Mouse (Mus musculus) spleen, postnatal 4 days (tissue): ENCODE data around the gene Arid4b.
A peak's percentile ranks its signal among the peaks of the same experiment; 100 is the strongest.

Experiments used
- DNase-seq, 2 experiments: peaks; one replicate each; pipeline ENCODE4 v3.0.0; 2022; ENCODE audit warnings: low spot score in 2 of 2

Gene Arid4b

DNA sequence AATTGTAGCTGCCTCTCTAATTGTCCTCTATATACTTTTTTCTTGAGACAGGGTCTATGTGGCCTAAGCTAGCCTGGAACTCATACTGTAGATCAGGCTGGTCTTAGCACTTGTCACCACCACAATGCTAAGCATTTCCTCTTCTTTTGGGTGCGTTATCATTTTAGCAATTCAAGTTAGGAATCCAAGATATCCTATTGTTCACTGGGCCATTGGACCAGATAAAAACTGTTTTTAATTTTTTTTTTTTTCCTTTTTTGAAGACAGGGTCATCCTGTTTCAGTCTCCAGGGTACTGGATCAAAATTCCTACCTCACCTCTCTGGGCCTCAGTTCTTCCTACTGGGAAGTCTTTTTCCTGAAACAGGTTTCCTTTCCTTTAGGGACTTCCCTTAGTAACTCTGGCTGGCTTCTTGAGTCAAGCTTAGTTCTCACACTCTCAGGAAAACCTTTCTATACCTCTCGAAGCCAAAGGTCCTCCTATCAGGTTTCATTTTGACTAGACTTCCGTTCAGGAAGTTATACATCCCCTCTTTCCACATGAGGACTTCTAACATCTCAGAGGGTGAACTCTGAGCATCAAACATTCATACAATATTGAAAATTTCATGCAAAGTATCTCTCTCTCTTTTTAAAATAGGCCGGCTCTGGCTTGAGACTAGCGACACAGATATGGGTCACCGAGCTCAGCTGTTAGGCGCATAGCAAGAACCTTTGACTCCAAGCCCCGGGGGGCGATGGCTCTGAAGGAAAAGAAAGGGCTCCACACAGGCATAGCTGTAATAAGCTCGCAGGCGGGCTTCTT is 621 bp upstream of the Arid4b start:
- DNase-seq = no peak

DNA sequence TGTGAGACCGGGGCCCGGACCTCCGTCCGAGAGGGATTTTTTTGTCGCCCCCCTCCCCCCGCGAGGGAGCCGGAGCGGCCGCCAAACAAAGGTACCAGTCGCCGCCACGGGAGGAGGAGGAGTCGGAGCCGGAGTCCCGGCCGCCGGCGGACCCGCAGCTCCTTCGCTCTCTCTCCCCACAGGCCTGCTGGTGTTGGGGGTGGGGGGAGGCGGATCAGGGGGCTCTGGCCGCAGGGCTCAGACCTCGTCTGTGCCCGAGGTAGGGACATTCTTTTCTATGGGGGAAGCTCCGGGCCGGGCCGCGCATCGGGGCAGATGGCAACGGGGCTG is 875 bp downstream of the Arid4b start:
- DNase-seq = no peak

DNA sequence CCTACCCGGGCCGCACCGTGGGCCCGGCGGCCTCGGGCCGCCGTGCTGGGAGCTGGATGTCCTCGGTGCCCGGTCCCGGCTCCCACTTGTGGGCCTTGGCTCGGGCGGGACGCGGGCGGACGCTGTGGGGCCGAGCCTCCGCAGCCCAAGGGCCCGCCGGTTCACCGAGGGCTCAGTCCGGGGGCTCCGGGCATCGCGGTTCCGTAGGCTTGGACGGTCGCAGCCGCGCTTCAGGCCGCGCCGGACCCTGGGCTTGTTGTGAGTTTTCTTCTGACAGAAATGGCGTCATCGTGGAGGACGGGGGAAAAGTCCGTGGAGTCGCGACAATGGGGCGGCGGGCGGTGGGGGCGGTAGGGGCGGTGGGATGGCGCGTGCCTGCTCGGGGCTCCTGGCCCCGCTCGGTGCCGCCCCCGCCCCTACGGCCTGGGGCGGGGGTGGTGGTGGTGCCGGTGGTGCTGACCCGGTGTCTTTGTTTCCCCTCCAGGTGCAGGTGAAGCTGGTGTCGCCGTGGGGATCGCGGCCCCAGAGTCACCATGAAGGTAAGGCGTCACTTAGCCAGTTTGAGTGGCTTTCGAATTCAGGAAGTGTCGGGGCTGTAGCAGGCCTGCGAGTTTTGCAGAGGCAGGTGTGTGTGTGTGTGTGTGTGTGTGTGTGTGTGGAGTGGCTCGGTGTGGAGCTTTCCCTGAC is 1.5 kb downstream of the Arid4b start:
- DNase-seq = peak; percentile 60 to 83

DNA sequence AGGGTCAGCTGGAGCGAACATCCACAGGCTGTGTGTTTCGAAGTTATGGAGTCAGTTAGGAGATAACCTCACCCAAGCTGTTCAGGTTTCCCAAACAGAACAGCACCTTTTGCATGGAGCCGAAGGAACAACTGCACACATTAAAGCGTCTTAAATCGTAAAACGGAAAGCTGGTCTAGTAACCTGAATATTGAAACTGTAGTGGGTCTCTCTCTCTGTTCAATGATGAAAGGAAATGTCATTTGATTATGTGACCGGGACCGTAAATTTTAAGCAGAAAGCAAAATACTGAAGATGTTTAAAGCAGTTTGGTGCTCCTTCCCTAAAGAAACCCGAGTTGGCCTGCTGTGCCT is 2.0 kb downstream of the Arid4b start:
- no peak for DNase-seq

DNA sequence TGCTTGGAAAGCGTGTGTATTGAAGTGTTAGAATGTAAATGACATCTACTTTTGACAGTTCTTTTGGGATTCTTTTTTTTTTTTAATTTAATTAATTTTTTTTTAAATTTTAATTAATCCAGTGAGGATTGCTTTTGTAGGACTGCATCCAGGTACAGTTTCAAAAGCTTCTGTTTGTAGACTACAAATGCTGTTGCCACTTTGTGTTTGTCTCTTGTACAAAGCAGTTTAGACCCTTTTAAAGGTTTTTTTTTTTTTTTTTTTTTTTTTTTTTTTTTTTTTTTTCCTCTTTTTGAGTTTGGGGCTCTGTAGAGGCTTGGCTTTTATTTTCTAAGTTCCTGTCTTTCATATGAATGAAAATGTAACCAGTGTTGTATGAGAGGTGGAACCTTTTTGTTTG is 2.7 kb downstream of the Arid4b start:
- DNase-seq = no peak

DNA sequence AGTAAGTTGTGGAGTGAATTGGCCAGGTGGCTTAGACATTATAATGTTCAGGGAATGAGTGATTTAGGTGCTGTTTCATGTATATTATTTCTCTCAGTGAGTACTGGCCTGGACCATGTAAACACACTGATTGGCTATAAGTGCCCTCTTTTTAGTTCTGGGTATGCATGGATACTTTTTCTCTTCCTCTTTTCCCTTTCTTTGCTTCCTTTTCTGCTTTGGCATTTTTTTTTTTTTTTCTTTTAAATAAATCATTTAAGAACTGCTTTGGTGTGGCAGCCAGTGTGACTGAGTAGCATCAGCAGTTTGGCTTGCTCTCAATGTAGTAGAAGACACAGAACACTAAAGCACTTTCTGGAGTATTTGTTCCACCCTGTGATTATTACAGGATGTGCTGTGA is 5.0 kb downstream of the Arid4b start:
- no peak for DNase-seq

DNA sequence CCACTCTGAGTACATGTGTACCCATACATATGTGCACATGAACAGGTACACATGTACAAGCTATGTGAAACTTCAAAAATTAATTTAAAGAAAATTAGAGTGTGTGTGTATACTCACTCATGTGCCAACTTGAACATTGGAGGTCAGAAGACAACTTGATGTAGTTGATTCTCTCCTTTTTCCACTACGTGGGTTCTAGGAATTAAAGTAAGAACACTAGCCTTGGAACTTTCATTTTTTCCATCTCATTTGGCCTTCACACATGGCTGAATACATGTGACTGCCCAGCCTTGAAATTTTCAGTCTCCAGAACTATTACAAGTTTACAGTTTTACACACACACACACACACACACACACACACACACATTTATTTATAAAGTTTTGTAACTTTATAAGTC is 6.3 kb downstream of the Arid4b start:
- no peak for DNase-seq

DNA sequence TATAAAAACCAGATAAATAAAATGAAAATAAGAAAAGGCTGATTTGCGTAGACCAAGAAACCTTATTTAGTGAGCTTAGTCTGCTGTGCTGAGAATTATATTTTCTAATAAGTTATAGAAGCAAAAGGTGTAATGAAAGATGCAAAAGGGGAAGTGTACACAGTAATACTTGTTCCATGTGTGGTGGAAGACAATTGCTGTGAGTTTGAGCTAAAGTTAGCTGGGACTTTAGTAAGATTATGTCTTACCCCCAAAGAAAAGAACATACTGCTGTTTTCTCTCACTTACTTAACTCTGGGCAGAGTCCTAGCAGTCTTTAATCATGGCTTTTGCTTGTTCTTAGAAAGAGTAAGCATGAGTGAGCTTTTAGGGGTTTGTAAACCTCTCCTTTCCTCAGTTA is 11.3 kb downstream of the Arid4b start:
- DNase-seq = no peak

DNA sequence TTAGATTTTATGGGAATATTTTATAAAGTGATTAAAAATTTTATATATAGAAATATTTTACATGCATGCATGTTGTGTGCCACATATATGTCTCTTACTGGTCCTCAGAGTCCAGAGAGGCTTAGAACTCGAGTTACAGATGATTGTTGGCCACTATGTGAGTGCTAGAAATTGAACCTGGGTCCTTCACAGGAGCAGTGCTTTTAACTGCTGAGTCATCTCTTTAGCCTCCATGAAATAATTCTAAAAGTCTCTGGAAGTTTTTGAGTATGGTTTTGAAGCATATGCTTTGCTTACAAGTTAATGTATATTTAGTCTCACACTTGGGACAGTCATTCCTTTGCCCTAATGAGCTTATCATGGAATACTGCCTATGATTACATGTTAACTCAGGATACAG is 12.3 kb downstream of the Arid4b start:
- no peak for DNase-seq

DNA sequence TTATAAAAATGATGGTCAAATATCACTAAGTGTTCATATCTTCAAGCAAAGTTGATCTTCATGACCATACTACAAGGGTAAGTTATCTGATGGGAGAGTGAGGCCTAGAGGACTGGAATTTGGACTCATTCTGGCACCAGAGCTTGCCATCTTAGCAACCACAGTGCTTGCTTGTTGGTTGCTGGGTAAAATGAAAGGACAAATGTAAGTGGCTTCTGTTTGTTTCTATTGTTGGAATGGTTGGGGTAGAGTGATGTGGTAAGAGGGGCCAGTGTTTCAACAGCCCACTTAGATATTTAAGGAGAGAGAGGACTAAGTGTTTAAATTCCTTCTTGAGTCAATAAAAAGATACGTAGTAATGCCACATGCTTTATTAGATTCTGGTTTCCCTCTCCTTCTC is 25.6 kb downstream of the Arid4b start:
- DNase-seq = no peak

DNA sequence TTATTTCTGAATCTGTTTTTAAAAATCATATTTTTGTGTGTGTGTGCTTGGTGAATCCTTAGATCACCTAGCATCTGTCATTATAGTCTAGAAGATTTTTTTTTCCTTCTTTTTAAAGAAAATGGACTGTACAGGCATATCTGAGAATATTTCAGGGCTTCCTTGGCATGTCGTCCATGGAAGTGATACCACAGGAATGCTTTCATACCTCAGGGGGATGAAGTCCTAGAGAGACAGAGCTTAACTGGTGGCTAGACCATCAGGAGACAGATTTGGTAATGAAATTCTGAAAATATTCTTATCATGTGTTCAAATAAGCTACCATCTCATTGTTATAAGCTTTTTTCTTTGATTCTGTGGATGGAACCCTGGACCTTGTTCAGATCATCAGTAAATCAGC is 40.0 kb downstream of the Arid4b start:
- DNase-seq = no peak

DNA sequence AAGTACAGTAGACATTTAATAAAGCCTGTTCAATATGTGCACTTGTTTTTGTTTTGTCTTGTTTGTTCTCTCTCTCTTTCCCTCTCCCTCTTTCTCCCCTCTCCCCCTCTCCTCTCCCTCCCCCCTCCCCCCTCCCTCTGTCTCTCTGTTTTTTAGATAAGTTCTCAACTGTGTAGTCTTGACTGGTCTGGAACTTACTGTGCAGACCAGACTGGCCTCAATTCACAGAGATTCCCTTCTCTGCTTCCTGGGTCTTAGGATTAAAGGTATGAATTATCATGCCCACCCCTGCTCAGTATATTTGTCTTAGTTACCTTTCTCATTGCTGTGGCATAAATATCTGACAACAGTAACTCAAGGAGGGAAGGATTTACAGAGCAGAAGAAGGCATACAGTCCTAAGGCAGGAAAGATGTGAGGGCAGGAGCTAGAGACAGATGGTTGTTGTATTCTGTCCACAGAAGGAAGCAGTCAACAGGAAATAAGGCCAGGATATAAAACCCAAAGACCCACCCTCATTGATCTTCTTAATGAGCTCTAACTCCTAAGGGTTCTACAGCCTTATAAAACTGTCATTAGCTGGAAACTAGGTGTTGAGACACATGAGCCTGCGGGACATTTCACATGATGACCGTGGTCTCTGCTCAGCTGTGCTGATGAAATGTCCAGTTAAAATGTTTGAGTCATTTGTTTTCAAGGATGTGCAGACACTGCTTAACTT is 47.3 kb downstream of the Arid4b start:
- no peak for DNase-seq

DNA sequence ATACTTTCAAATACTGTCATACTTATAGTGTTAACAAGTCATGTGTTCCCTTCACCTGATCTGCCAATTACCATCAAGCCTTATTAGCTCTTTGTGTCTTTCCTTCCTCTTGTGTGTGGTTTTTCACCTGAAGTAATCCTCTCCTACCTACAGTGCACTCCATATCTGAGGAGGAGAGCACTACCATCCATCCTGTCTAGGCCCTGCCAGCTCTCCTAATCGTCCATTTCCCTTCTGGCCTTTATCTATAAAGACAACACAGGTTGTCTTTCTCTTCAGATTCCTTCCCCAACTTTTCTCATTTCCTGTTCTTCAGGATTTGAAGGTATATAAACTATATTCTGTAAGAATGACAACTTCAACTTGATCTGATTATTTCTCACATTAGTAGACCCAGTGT is 48.1 kb downstream of the Arid4b start:
- DNase-seq = no peak

DNA sequence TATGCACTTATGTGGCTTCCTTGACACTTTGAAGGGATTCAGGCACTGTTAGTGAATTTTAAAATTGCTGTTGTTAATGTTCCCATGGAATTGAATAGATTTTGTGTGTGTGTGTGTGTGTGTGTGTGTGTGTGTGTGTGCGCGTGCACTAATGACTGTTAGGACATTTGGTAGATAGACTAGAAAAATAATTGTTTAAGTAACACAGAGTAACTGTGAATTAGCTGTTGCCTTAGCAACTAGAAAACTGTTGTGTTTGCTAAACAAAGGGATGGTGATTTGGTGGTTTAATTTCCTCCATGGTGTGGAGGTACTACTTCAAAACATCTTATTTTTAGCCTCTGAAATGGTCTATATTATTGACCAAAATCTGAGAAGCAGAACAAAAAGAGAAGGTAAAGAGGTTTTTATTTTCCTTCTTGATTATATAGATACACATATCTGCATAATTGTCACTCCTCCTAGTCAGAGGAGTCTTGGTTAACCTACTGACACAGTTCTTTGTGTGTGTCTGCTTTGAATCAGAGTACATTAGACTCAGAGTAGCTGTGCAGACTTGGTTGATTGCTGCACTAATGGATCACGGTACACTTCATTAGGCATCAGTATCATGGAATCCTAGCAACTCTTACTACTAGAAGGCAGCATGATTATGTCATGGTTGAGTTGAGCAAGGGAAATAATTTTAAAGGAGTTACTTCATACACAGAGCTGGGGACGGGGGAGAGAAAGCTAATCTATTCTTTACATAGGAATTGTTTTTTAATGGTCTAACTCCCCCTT is 50.9 kb downstream of the Arid4b start:
- no peak for DNase-seq

DNA sequence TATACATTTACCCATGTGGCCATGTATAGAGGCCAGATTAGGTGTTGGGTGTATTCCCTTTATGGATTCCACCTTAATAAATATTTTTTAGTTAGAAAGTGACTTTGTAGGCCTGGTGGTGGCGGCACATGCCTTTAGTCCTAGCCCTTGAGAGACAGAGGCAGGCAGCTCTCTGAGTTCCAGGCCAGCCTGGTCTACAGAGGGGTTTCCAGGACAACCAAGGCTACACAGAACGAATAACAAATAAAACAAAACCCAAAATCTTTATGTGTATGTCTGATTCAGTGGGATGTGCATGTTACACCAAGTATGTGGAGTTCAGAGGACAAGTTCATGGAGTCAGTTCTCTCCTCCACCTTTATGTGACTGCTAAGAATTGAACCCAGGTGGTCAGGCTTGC is 52.8 kb downstream of the Arid4b start:
- DNase-seq = no peak

DNA sequence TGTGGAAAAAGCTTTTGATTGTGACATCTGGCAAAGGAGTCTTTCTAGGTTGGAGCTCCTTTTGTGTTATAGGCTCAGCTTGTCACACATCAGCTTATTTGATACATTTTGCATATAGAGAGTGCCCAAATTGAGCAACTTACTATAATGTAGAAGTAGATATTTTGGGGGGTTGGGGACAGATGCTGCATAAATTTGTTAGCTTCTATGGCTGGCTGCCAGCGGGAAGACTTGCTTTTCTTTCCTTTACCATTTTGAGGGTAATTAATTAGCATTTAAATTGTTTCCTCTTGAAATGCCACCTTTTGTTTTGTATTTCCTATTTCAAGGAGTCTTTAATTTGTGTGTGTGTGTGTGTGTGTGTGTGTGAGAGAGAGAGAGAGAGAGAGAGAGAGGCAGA is 68.6 kb downstream of the Arid4b start:
- no peak for DNase-seq

DNA sequence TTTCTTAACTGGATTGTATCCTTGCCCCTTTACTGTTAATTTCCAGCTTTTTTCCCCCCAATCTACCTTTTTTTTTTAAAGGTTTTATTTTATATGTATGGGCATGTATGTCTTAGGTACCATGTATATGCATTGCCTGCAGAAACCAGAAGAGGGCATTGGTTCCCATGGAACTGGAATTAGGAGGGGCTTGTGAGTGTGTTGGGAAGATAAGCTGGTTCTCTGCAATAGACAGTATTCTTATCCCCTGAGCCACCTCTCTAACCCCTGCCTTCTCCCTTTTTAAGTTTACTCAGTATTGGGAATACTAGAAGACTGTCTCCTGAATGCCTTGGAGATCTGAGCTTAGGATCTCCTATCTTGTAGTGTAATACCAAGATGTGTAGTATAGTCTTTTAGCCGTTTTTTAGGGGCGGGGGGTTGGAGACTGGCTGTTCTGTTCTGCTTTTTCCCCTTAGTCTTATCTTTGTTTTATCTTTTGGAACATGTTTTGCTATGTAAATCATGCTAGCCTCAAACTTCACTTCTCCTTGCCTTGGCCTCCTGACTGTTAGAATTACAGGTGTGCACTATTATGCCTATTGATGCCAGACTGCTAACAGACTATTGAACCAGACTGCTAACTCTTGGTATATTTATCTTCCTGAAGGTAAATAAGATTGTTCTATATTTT is 79.4 kb downstream of the Arid4b start:
- peak in 1 of 2 experiments; percentile 41 for DNase-seq

DNA sequence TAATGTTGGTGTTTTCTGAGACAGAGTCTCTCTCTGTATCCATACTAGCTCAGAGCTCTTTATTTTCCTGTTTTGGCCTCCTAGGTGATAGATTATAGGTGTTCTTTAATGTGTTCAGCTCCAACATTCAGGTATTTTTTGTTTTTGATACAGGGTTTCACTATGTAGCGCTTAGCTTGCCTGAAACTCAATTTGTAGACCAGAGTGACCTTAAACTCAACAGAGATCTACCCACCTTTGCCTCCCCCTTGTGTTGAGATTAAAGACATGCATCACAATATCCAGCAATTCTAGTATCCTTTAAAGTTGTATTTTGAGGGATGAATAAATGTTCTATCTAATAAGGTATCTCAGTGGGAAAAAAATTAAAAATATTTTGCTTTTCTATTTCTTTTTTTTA is 115.0 kb downstream of the Arid4b start:
- no peak for DNase-seq

DNA sequence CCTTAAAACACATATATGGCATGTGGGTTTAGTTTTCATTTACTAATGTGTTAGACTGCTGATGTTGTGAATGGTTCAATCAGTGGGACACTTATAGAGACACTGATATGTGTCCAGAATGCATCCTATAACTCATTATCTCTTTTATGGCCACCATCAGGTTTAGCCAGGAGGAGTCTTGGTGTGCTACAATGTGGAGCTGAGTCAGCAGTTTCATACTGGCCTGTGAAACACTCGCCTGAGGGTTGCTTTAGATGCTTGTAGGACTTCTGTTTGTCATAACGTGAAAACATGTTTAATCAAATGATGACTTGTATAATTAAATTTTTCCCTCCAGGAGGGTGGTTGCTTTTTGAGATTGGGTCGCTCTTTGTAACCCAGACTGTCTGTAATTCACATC is 116.6 kb downstream of the Arid4b start:
- no peak for DNase-seq

DNA sequence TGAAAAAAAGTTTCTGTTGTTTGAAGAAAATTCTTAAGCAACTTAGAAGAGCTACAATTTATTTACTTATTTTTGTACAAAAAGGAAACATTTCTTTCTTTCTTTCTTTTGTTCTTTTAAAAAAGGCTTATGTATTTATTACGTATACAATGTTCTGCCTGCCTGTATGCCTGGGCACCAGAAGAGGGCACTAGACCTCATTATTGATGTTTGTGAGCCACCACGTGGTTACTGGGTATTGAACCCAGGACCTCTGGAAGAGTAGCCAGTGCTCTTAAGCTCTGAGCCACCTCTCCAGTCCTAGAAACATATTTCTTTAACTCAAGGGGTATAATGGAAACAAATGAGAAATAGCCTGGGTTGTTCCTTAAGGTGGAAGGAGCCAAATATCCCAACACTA is 182.9 kb downstream of the Arid4b start:
- DNase-seq = no peak
